Mouse (Mus musculus): ENCODE measurements around the gene Usp30. TPM values are rescaled to one million over a fixed set of nuclear protein-coding genes. Genes with fewer than 3 reads are reported as not detected.

Usp30 gene
- polyA plus RNA-seq, 1 experiment, result 12.2 TPM

DNA sequence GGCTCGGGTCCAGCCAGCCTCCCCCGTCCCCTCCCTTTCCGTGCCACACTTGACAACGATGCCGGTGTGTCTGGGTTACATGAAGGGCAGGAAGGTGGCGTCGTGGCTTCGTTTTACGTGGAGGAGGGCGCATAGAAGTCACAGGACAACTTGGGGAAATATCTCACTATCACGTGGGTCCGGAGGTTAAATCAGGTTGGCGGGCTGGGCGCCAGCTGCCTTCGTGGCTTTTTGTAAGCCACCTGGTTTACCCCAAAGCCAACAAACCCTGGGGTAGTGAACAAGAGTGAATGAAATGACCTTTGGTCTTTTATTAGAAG lies 66.2 kb downstream of the Usp30 start:
- Histone ChIP-seq H3K4me1 (ENCODE audit: control insufficient read depth, insufficient read depth, low read length) (peaks cover 2% of the 10 kb centered on the region; the same call in 1 of the 2 replicates), H3K27ac (ENCODE audit: insufficient read depth, low read length) (no peak overlapping the region), H3K4me3 (ENCODE audit: insufficient read depth, low read length) (peak overlapping the region; percentile 63)
- TF ChIP-seq CTCF (IDR thresholded peaks at IDR 0.05; ENCODE audit: borderline replicate concordance, insufficient read depth, low read length) (no peak; the same call in 1 of the 2 replicates), POLR2A (IDR thresholded peaks at IDR 0.05; ENCODE audit: low read depth, low read length) (no peak)

DNA sequence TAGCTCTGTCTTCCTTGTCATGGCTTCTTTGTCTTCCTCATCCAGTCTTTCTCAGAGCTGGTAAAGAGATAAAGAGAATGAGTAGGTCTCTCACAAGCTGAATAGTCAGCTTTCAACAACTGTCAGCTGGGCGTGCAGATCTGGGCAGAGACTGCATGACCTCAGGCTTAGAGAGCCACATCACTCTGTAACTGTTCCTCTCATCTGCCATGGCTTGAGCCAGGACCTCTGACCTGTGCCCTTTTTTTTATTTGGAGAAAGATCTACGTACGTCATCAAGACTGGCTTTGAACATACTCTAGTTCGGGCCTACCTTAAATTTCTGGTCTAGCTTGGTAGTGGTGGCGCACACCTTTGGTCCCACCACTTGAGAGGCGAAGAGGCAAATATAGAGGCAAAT lies 67.6 kb downstream of the Usp30 start:
- TF ChIP-seq CTCF (IDR thresholded peaks at IDR 0.05; ENCODE audit: borderline replicate concordance, insufficient read depth, low read length), result no peak
- no peak for TF ChIP-seq POLR2A (IDR thresholded peaks at IDR 0.05; ENCODE audit: low read depth, low read length)

DNA sequence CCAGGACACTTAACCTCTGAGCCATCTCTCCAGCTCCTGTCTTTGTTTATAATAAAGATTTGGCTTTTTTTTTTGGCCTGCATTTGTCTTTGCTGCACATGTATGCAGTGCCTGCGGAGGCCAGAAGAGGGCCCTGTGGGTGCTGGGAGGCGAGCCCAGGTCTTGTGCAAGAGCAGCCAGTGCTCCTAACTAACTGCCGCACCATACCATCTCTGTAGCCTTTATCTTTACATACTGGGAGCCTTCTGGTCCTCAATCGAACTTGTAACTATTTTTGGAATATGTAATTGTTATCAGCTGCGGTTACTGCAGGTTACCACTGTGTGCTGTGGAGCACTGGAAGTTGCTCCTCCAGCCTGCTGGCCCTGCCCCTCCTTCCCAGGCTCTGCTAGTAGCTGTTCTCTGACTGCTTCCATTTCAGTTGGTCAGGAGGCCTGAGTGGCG lies 68.9 kb downstream of the Usp30 start:
- TF ChIP-seq POLR2A (IDR thresholded peaks at IDR 0.05; ENCODE audit: low read depth, low read length) (no peak), CTCF (IDR thresholded peaks at IDR 0.05; ENCODE audit: borderline replicate concordance, insufficient read depth, low read length) (peak; percentile 28; the same call in 1 of the 2 replicates)
- Histone ChIP-seq H3K4me3 (ENCODE audit: insufficient read depth, low read length) (no peak overlapping the region), H3K27ac (ENCODE audit: insufficient read depth, low read length) (no peak overlapping the region), H3K4me1 (ENCODE audit: control insufficient read depth, insufficient read depth, low read length) (peaks cover 8% of the 10 kb centered on the region)

More for the DNA sequence above, 67.6 kb downstream of the Usp30 start:
- no peak overlapping the region for H3K27ac ChIP-seq (ENCODE audit: insufficient read depth, low read length)
- peaks cover 7% of the 10 kb centered on the region for H3K4me1 ChIP-seq (ENCODE audit: control insufficient read depth, insufficient read depth, low read length)
- no peak overlapping the region for H3K4me3 ChIP-seq (ENCODE audit: insufficient read depth, low read length)

DNA sequence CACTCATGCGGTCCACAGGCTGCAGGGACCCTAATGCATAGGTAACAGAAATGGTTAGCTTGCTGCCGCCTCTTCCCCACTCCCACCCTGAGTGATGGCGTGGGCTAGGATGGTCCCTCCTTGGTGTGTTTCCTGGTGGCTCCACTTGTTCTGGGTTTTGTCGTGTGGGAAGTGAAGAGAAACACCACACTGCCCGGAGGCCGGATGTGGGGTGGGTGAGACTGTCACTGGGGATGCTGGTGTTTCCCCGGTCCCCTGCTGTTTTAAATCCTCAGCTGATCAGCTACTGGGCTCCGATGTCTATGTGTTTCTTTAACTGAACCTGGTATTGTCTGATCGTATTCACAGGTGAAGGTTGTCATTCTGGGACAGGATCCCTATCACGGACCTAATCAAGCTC lies 70.3 kb downstream of the Usp30 start:
- TF ChIP-seq CTCF (IDR thresholded peaks at IDR 0.05; ENCODE audit: borderline replicate concordance, insufficient read depth, low read length), result no peak
- no peak for TF ChIP-seq POLR2A (IDR thresholded peaks at IDR 0.05; ENCODE audit: low read depth, low read length)
- H3K4me1 ChIP-seq (ENCODE audit: control insufficient read depth, insufficient read depth, low read length), result peaks cover 8% of the 10 kb centered on the region
- H3K27ac ChIP-seq (ENCODE audit: insufficient read depth, low read length), result no peak overlapping the region
- H3K4me3 ChIP-seq (ENCODE audit: insufficient read depth, low read length), result no peak overlapping the region

DNA sequence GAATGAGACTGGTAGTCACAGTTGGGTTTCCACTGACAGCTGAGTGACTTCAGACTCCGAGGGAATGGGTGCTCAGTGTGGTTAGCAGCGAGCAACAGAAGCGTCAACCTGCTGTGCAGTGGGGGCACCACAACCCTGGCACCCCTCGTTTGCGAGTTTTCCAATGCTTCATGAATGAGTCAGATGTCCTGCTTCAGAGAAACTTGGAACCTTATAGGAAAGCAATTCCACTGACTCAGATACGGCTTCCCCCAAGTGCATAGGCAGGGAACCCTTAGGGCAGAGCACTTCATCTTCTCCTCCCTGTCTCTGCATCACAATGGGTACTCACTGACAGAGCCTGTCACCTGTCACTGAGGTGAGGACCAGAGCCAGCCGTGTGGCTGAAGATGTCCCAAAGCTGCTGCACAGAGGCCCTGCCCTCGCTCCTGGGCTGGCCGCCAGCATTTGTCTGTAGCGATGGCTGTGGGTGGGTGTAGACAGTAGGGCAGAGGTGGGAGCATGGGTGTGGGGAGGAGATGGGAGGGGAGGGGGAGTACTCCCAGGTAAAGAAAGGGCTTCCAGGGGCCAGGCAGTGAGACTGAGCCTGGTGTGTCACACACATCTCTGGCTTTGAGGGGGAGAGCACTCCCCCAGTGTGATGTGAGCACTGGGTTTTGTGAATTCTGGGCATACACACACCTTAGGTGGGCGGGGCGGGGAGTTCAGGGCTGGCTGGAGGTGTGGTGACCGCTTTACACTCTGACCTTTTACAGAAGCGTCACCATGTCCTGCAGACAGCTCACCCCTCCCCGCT lies 72.4 kb downstream of the Usp30 start:
- H3K4me3 ChIP-seq (ENCODE audit: insufficient read depth, low read length), result no peak overlapping the region
- no peak for TF ChIP-seq CTCF (IDR thresholded peaks at IDR 0.05; ENCODE audit: borderline replicate concordance, insufficient read depth, low read length)
- no peak for TF ChIP-seq POLR2A (IDR thresholded peaks at IDR 0.05; ENCODE audit: low read depth, low read length)
- H3K4me1 ChIP-seq (ENCODE audit: control insufficient read depth, insufficient read depth, low read length), result peaks cover 8% of the 10 kb centered on the region
- no peak overlapping the region for H3K27ac ChIP-seq (ENCODE audit: insufficient read depth, low read length)

DNA sequence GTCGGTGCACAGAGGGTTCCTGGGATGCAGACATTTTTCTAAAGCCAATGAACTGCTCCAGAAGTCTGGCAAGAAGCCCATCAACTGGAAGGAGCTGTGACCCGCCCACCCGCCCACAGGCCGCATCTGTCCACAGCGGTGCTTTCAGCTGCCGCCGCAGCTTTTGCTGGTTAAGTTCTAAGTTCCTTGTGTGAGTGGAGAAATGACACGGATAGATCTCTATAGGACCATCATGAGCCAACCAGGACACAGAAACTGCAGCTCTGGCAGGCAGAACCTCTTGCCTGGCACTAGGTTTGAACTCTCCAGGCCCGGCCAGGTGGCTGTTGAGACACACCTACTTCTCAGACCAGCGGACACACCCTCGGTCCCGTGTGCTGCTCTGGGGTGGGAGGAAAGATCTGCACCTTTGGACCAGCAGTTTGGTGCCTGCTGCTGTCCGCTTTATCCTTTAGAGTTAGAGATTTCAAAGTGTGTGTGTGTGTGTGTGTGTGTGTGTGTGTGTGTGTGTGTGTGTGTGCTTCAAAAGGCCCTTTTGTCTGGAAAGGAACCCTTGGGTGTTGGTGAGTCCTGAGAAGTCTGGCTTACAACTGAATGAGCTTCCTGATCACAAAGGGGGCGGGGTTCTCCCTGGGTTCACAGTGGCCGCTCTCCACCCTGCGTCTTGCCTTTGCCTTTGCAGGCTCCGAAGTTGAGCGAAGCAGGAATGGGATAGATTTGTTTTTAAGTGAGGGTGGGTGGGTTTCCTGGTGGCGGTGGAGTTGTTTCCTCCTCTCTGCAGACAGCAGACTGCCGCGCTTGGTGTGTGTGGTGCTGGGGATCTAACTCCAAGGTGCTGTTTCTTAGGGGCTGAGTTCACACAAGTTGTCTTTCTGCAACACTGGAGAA lies 73.3 kb downstream of the Usp30 start:
- H3K4me3 ChIP-seq (ENCODE audit: insufficient read depth, low read length), result no peak overlapping the region
- H3K4me1 ChIP-seq (ENCODE audit: control insufficient read depth, insufficient read depth, low read length), result peaks cover 8% of the 10 kb centered on the region
- TF ChIP-seq POLR2A (IDR thresholded peaks at IDR 0.05; ENCODE audit: low read depth, low read length) (no peak), CTCF (IDR thresholded peaks at IDR 0.05; ENCODE audit: borderline replicate concordance, insufficient read depth, low read length) (no peak)
- H3K27ac ChIP-seq (ENCODE audit: insufficient read depth, low read length), result no peak overlapping the region

DNA sequence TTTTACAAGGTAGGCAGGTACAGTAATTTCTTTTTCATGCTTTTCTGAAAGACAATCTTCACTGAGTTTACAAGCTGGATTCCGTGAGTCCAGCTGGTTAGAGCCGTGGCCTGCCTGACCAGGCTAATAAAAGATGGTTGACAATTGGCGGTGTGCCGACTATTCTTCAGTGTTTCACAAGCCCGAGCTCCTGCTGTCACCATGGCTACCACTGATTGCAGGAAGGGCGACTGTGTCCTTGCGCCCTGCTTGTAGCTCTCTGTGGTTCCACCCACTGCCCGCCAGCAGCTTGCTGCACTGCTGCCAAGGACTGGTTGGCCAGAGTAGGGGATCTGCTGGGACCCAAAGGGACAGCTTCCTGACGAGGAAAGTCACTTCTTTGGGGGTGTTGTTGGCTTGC lies 73.9 kb downstream of the Usp30 start:
- H3K4me1 ChIP-seq (ENCODE audit: control insufficient read depth, insufficient read depth, low read length), result peaks cover 8% of the 10 kb centered on the region
- TF ChIP-seq POLR2A (IDR thresholded peaks at IDR 0.05; ENCODE audit: low read depth, low read length), result no peak
- no peak for TF ChIP-seq CTCF (IDR thresholded peaks at IDR 0.05; ENCODE audit: borderline replicate concordance, insufficient read depth, low read length)
- no peak overlapping the region for H3K4me3 ChIP-seq (ENCODE audit: insufficient read depth, low read length)
- no peak overlapping the region for H3K27ac ChIP-seq (ENCODE audit: insufficient read depth, low read length)

DNA sequence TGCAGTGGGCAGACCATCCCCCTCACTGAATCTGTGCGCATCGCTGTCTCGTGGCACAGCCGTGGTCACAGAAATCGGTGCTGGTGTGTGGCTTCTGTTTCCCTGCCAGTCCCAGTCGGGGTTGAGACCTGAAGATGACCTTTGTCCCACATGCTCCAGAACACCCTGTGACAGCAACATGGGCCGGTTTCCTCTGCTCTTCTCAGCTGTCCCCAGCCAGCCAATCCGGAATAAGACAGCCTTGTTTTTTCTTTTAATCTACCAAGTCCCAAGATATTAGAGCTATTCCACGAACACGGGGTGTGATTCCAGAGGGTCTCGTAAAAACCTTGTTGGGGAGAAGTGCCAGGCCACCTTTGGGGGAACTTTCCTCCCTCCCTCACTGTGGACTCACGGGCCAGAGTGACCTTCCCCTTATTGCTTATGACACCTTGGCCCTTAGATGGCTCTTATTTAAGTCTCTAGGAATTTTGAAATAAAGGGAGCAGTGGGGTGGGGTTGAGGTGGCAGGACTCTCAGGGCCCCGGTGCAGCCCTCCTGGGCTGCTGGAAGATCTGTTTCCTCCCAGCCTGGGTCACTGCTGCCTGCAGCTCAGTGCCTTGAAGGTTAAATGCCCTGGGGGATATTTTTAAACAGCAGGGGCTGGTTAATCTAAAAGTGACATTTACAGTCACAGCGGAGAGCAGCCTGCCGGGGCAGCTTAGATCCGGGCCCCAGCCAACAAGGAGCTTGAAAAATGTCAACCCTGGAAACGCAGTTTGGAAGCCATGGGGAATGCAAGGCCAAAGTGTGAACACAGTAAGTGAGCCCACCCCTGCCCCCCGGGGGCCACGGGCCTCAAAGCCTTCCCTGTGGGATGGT lies 81.0 kb downstream of the Usp30 start, which contains the start of gene Acacb:
Gene Acacb, plus strand, starts transcription at position 508 of the 861 bp plus-strand sequence.
- Histone ChIP-seq H3K4me3 (ENCODE audit: insufficient read depth, low read length) (no peak within 1 kb of the TSS), H3K27ac (ENCODE audit: insufficient read depth, low read length) (no peak within 1 kb of the TSS), H3K4me1 (ENCODE audit: control insufficient read depth, insufficient read depth, low read length) (no peaks in the 10 kb centered on the region)
- TF ChIP-seq POLR2A (IDR thresholded peaks at IDR 0.05; ENCODE audit: low read depth, low read length), result no peak
- no peak for TF ChIP-seq CTCF (IDR thresholded peaks at IDR 0.05; ENCODE audit: borderline replicate concordance, insufficient read depth, low read length)
